Mouse (Mus musculus): ENCODE data around the gene Sp4.

- TF ChIP-seq POLR2A (IDR thresholded peaks at IDR 0.05; ENCODE audit: borderline replicate concordance, extremely low read depth, low read depth, low read length) (no peak), CTCF (IDR thresholded peaks at IDR 0.05; ENCODE audit: insufficient read depth, low read length) (no peak)
Observed at GRCm38 (mm10) chr12:118263878-118264277, 37.4 kb downstream of the Sp4 start.
